Mouse (Mus musculus) left cerebral cortex, adult 2 months (tissue): ENCODE measurements around the gene Numbl. TPM values are rescaled to one million over a fixed set of nuclear protein-coding genes. Genes with fewer than 3 reads are reported as not detected.
A peak's percentile ranks its signal among the peaks of the same experiment; 100 is the strongest.
"Not testable (repeated sequence)": the region's sequence is repeated elsewhere in the genome, so short reads cannot be mapped to it uniquely, and the experiment has no call there.

Source experiments
- DNase-seq, 2 experiments: peaks; one replicate each; pipeline ENCODE4 v3.0.0; 2021 to 2022; ENCODE audit warnings: low spot score in 2 of 2, mixed read lengths in 1 of 2; ENCODE audit errors: extremely low spot score in 1 of 2
- H3K27ac ChIP-seq: fragments of 200-600 bp; 2 replicates; pipeline ENCODE4 v1.8.1; 2022
- H3K4me3 ChIP-seq: fragments of 200-600 bp; 2 replicates; pipeline ENCODE4 v1.8.1; 2022
- CTCF ChIP-seq: fragments of 200-600 bp; IDR thresholded peaks from 2 replicates; pipeline ENCODE4 v1.8.1; 2022; ENCODE audit warnings: antibody characterized with exemption, mild to moderate bottlenecking, moderate library complexity
- intact Hi-C: fragments of 180-260 bp; cut with DNase I; formaldehyde crosslinking; loops from one replicate; pipeline ENCODE4 v1.15.1; 2025
- total RNA-seq, 2 experiments: library from RNA; stranded (reverse); gene quantifications; 2 replicates each; pipeline ENCODE4 v1.2.3; 2021

Gene Numbl
- total RNA-seq, 2 experiments from 2014 or later = 117 to 135 TPM

- intact Hi-C loops = loop anchor here (5.0 kb wide), 1 partner anchor 257 kb away; the partner anchor contains the start of gene Sertad1
- Histone ChIP-seq H3K4me3 (no peak overlapping the region), H3K27ac (no peak overlapping the region)
- no peak for DNase-seq
- no peak; the same call in none of the 2 replicates for TF ChIP-seq CTCF
These were observed 27.5 kb upstream of the Numbl start for GRCm38 (mm10) chr7:27230781-27231180.

DNA sequence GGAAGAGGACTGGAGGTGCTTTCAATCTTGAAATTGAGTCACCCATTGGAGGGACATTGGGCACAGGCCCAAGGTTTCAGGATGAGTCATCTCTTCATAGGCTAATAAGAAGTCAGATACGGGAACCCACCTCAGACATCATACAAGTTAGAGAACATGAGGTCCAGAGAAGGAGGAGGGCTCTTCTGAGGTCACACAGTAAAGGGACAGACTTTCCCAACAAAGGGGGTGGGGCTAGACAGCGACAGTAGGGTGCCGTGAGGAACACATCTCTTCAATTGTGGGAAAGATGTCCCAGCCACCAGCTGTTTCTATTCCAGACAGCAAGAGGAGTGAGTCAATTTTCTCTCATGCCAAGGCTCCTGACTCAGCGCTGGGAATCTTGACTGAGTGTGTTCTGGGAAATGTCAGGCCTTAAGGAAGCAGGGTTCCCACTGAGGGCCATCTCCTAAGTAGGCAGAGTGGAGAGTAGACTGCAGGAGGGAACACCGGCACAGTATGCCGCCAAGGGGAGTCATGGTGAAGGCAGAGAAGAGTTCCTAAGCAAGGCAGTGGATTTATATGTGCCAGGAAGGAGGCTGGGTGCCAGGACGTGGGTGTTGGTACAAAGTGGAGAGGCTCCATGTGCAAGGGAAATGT is 26.4 kb upstream of the Numbl start:
- no peak for TF ChIP-seq CTCF
- DNase-seq = peak; percentile 62 to 82
- Histone ChIP-seq H3K27ac (peak overlapping the region; percentile 89), H3K4me3 (no peak overlapping the region)
- intact Hi-C loops = loop anchor here (1.0 to 5.0 kb wide), 2 partner anchors 25 to 255 kb away; partner anchors contain the start of gene Sertad1

DNA sequence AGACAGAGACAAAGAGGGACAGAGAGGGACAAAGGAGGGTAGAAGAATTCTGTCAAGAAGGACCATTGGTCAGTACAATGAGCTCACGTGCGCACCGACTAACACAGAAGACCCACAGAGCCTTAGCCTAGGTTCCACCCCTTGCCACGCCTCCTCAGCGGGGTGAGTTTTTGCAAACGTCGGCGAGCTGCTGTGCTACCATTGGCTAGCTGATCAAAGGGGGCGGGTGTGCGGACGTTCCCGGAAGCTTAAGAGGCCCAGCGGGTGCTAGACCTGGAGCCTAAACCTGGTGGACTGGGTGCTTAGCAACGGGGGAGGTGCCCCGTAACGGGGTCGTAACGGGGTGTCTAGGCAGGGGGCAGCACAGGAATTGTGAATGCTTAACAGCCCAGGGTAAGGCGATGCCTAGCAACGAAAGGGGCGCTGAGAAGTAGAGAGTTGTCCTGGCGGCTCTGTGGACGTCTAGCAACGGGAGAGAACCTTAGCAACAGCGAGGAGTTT is 25.4 kb upstream of the Numbl start, which contains the start of gene Coq8b:
Gene Coq8b, plus strand, starts transcription at position 243 of the 501 bp plus-strand sequence.
- no peak; the same call in none of the 2 replicates for TF ChIP-seq CTCF
- intact Hi-C loops = loop anchor here (1.0 to 5.0 kb wide), 2 partner anchors 24 to 254 kb away; partner anchors contain the start of gene Sertad1
- peak; percentile 86 to 91 for DNase-seq
- peak within 1 kb of the TSS; percentile 66 for H3K4me3 ChIP-seq
- H3K27ac ChIP-seq = peak within 1 kb of the TSS; percentile 89

- Histone ChIP-seq H3K27ac (peak overlapping the region; percentile 89), H3K4me3 (peak overlapping the region; percentile 66)
- no peak for TF ChIP-seq CTCF
- intact Hi-C loops = loop anchor here (5.0 kb wide), 1 partner anchor 254 kb away; the partner anchor contains the start of gene Sertad1
- DNase-seq = no peak
These were observed 24.9 kb upstream of the Numbl start for GRCm38 (mm10) chr7:27233300-27233699.

DNA sequence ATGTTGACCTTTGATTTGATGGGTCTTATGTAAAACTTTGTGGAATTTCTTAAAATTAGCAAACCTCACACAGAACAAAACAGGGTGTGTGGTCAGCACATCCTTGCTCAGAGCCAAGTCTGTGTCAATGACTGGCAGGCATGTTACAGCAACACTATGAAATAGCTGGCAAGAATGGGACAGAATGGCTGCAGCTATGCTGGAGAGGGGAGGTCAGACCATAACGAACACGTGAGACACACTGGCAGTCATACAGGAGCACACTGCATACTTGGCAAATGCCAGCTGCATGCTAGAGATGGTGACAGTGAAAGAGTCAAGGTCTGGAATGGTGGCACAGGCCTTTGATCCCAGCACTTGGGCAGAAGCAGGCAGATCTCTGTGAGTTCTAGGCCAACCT is 22.5 kb upstream of the Numbl start:
- Histone ChIP-seq H3K4me3 (no peak overlapping the region), H3K27ac (no peak overlapping the region)
- TF ChIP-seq CTCF = no peak
- DNase-seq = no peak
- intact Hi-C loops = no loop called here

- Histone ChIP-seq H3K27ac (no peak overlapping the region), H3K4me3 (no peak overlapping the region)
- no peak for DNase-seq
- intact Hi-C loops = no loop called here
- TF ChIP-seq CTCF = peak; percentile 1; the same call in 1 of the 2 replicates
These were observed 20.7 kb upstream of the Numbl start for GRCm38 (mm10) chr7:27237527-27237926.

DNA sequence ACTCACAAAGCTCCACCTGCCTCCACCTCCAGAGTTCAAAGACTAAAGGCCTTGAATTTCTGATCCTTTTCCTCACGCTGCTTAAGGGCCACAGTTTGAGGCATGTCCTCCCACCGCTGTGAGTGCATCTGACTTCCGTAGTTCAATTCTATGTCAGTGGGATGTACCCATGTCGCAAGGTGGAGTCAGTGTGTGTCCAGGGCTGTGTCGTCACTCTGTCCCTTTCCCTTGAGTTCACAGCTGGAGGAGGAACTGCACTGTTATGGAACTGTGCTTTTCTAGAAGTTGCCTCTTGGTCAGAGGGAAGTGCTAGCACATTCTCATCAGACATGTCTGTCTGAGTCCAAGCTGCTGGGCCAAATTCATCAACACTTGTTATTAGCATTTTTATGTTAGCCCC is 19.7 kb upstream of the Numbl start:
- intact Hi-C loops = no loop called here
- DNase-seq = no peak
- TF ChIP-seq CTCF = no peak
- no peak overlapping the region for H3K27ac ChIP-seq
- no peak overlapping the region for H3K4me3 ChIP-seq

DNA sequence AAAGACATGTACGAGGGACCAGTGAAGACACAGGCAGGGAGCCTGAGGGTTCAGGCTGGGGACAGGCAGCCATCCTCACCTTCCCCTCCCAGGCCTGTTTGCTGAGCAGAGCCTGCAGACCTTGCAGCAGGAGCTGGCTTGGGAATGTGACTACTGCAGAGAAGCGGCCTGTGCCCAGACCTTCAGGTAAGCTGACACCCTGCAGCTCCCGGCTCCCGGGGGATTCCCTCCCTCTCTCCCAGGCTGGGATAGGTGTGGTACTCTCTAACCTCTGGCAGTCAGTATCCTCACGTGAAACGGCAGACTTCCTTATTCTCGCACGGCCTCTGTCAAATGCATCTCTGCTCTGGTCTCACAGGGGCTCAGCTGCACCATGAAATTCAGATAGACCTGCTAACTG is 15.0 kb upstream of the Numbl start:
- no peak for DNase-seq
- intact Hi-C loops = no loop called here
- no peak for TF ChIP-seq CTCF
- no peak overlapping the region for H3K27ac ChIP-seq
- no peak overlapping the region for H3K4me3 ChIP-seq

- TF ChIP-seq CTCF = peak; percentile 55
These were observed 14.1 kb upstream of the Numbl start for GRCm38 (mm10) chr7:27244088-27244487.

DNA sequence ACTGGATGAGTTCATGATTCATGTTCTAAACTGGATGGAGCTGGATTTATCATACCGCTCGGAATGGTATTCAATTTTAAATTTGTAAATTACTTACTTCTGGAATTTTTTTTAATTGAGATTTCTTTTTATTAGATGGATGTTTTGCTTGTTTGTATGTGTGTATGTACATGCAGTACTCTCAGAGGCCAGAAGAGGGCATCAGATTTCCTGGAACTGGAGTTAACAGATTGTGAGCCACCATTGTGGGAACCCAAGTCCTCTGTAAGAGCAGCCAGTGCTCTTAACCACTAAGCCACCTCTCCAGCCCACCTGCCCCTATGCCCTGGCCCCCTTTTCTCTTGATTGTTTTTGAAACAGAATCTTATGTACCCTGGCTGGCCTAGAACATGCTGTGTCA is 9.1 kb upstream of the Numbl start:
- peak; percentile 56 for TF ChIP-seq CTCF
- Histone ChIP-seq H3K4me3 (no peak overlapping the region), H3K27ac (no peak overlapping the region)
- intact Hi-C loops = no loop called here
- DNase-seq = no peak

More at GRCm38 (mm10) chr7:27244088-27244487, 14.1 kb upstream of the Numbl start:
- H3K27ac ChIP-seq, DNase-seq, intact Hi-C loops, H3K4me3 ChIP-seq: not testable (repeated sequence)

GRCm38 (mm10) chr7:27249928-27250327 is 8.3 kb upstream of the Numbl start:
- H3K27ac ChIP-seq = no peak overlapping the region
- intact Hi-C loops = no loop called here
- TF ChIP-seq CTCF = no peak
- H3K4me3 ChIP-seq = no peak overlapping the region
- DNase-seq = no peak

GRCm38 (mm10) chr7:27251946-27252345 is 6.3 kb upstream of the Numbl start:
- no peak for TF ChIP-seq CTCF
- Histone ChIP-seq H3K4me3 (no peak overlapping the region), H3K27ac (no peak overlapping the region)
- no peak for DNase-seq
- intact Hi-C loops = no loop called here
